Mouse (Mus musculus) heart, embryonic 15.5 days (tissue): ENCODE measurements around the gene Nav2. TPM values are rescaled to one million over a fixed set of nuclear protein-coding genes. Genes with fewer than 3 reads are reported as not detected.
A peak's percentile ranks its signal among the peaks of the same experiment; 100 is the strongest.

Experiments used
- ATAC-seq: fragments of 200-750 bp; cut with Nextera tagmentation; replicated peaks from 2 replicates; pipeline ENCODE4 v1.8.0; 2017; ENCODE audit warnings: low read depth, moderate TSS enrichment; ENCODE audit not compliant: insufficient number of reproducible peaks, insufficient read depth, low FRiP score
- H3K27ac ChIP-seq: fragments of 300-500 bp; sonication (generic); 2 replicates; pipeline ENCODE4 v1.5.1; 2015; ENCODE audit warnings: mild to moderate bottlenecking, inconsistent platforms
- H3K27me3 ChIP-seq: fragments of 300-500 bp; sonication (generic); 2 replicates; pipeline ENCODE4 v1.6.1; 2015; ENCODE audit warnings: inconsistent platforms
- H3K36me3 ChIP-seq: fragments of 300-500 bp; sonication (generic); 2 replicates; pipeline ENCODE4 v1.6.1; 2015; ENCODE audit warnings: mild to moderate bottlenecking, inconsistent platforms
- H3K4me1 ChIP-seq: fragments of 300-500 bp; sonication (generic); replicated peaks from 2 replicates; pipeline ENCODE4 v1.6.1; 2015; ENCODE audit warnings: inconsistent platforms
- H3K4me2 ChIP-seq: fragments of 300-500 bp; sonication (generic); 2 replicates; pipeline ENCODE4 v1.6.1; 2015; ENCODE audit warnings: inconsistent platforms, mild to moderate bottlenecking, moderate library complexity
- H3K4me3 ChIP-seq: fragments of 300-500 bp; sonication (generic); 2 replicates; pipeline ENCODE4 v1.5.1; 2015; ENCODE audit warnings: mild to moderate bottlenecking, inconsistent platforms
- H3K9ac ChIP-seq: fragments of 300-500 bp; sonication (generic); 2 replicates; pipeline ENCODE4 v1.6.1; 2015; ENCODE audit warnings: mild to moderate bottlenecking, inconsistent platforms
- H3K9me3 ChIP-seq: fragments of 300-500 bp; sonication (generic); replicated peaks from 2 replicates; pipeline ENCODE4 v1.6.1; 2016; ENCODE audit warnings: inconsistent platforms
- WGBS: fragments of 180-500 bp; shearing (Covaris S2); methylation state at CpG from one replicate; pipeline ENCODE4 v1.1.7; 2015; ENCODE audit warnings: mixed read lengths; 5-methylcytosine and 5-hydroxymethylcytosine counted together
- polyA plus RNA-seq: library from polyadenylated mRNA; unstranded; fragments of >200 nt; fragmentation: Nextera tagmentation; extraction: Ambion mirVana; gene quantifications from 2 replicates; pipeline ENCODE4 v1.2.1, GENCODE M21; 2015

Gene Nav2
- polyA plus RNA-seq, 1 experiment from 2014 or later: 30.7 TPM

DNA sequence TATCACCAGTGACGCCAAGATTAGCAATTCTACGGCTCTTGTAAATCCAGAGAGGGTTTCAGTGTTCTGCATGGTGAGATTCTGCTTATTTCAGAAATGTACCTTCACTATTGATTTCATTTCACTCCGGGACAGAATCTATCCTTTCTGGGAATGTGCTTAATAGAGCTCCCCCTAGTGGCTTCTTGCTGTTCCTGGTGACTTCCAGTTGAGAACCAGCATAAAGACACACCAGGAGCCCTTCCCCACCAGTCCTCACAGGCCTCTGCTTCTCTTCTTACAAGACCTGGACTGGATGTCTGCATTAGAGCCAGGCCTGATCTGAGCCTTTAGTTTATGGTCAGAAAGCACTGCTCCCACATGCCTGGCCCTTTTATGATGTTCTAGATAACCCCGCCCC, 32.0 kb upstream of the Nav2 start:
- Histone ChIP-seq H3K27ac (no peak overlapping the region), H3K4me2 (no peak overlapping the region), H3K9me3 (no peaks in the 10 kb centered on the region), H3K27me3 (no peaks in the 10 kb centered on the region), H3K4me3 (no peak overlapping the region), H3K36me3 (peaks cover 59% of the 10 kb centered on the region), H3K4me1 (peaks cover 17% of the 10 kb centered on the region), H3K9ac (no peak overlapping the region)
- 64% methylated on average over 4 of the region's 4 CpGs for WGBS
- ATAC-seq: no peak

DNA sequence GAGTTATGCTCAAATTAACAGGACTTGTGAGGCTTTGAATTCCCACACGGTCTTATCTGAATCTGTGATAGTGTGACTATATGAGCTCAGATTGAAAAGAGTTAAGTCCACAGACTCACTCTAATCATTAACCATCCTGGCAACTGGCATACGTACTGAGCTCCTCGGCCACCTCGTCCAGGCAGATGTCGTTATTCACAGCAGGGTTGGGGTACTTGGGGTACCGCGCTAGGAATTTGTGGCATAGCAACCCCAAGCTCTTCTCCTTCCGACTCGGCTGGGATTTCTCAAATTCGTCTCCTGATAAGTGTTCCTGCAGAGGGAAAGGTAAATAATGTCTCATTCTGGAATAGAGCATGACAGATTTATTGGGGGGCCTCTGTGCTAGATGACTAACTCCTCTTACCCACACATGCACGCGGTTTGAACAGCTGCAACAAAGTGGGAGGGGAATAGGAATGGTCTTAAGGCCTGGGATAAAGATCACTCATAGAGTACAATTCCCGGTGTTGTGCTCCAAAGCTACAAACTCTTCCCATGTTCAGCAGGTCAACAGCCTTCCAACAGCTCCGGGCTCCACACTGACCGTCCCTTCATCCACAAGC, 30.6 kb upstream of the Nav2 start:
- Histone ChIP-seq H3K36me3 (peaks cover 46% of the 10 kb centered on the region), H3K9me3 (no peaks in the 10 kb centered on the region), H3K4me3 (no peak overlapping the region), H3K4me2 (no peak overlapping the region), H3K9ac (no peak overlapping the region), H3K4me1 (peaks cover 26% of the 10 kb centered on the region), H3K27ac (no peak overlapping the region), H3K27me3 (no peaks in the 10 kb centered on the region)
- 78% methylated on average over 15 of the region's 15 CpGs for WGBS
- ATAC-seq: no peak

DNA sequence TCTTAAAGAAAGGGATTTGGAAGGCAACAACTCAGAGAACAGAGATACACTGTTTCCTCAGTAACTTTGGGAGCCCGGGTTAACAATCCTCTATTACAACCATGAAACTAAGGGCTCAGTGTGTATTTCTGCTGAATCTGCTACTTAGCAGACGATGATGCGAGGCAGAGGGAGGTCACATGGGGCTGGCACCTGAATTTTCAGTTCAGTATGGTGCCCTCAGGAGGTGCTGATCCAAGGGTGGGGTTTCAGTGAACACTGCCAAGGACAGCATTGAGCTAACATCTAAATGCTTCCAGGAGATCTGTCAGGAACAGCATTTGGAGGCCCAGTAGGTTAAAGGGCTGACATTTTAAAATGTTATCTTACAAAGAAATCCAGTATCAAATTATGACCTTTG, 28.9 kb upstream of the Nav2 start:
- Histone ChIP-seq H3K9me3 (no peaks in the 10 kb centered on the region), H3K36me3 (peaks cover 29% of the 10 kb centered on the region), H3K27ac (no peak overlapping the region), H3K9ac (peak overlapping the region; percentile 39), H3K4me3 (peak overlapping the region; percentile 36), H3K27me3 (no peaks in the 10 kb centered on the region), H3K4me1 (peaks cover 26% of the 10 kb centered on the region), H3K4me2 (peak overlapping the region; percentile 59)
- ATAC-seq: no peak
- WGBS: 57% methylated on average over 3 of the region's 3 CpGs

DNA sequence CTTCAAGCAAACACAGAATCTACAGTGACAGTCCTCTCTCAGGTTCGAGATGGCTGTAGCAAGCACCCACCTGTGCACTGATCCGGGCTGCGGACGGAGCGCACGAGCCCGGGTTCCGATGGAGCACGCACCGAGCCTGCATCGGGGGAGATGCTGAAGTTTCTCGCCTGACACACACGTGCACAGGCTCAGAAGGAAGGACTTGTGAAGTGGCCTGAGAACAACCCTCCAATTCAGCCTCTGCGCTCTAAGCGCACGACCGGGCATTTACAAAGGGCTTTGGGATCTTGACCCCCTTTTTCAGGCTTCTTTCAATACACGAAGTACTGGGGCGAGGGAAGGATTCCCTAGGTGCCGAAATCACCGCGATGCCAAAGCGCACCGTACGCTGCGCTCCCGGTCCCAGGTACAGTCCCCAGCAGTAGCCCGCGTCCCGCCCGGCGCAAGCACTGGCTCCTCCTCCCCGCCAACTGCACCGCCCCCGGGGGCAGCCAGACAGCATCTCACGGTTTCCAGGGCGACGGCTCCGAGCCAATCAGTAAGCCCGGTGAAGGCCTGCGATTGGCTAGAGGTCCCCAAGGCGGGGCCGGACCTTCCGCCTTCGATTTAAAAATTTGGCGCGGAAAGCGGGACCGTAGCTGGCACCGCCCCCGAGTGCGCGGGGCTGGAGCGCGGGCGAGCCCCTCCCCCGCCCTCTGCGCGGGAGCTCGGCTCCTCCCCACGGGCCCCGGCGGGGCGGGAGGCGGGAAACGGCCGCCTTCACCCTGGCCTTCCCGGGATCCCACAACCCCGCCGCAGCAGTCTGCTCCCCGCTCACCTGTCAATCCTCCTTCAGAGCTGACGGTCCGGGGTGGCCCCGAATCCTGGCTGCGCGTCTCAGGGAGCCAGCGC, 27.7 kb upstream of the Nav2 start:
- Histone ChIP-seq H3K9me3 (no peaks in the 10 kb centered on the region), H3K27me3 (no peaks in the 10 kb centered on the region), H3K4me1 (peaks cover 26% of the 10 kb centered on the region), H3K9ac (peak overlapping the region; percentile 90), H3K36me3 (peaks cover 18% of the 10 kb centered on the region; the same call in 1 of the 2 replicates), H3K4me3 (peak overlapping the region; percentile 97), H3K27ac (peak overlapping the region; percentile 88), H3K4me2 (peak overlapping the region; percentile 94)
- whole genome bisulfite sequencing: under 1% methylated on average over 76 of the region's 77 CpGs
- peak; percentile 97 for ATAC-seq

DNA sequence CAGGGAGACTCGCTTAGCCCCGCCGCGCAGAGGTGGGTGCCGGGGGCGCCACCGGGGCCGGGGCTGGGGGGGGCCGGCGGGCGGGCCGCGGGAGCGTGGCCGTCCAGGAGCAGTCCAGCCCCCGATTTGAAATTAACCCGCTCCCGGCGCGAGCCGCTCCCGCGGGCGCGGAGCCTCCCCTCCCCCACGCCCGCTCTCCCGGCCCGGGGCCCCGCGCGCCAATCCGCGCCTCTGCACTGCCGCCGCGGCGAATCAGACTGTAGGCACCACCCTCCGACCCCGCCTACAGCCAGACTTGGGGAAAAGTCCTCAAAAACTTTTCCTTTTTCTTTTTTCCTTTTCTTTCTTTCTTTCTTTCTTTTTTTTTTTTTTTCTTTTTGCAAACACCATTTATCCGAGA, 27.0 kb upstream of the Nav2 start, which contains the start of gene E2f8:
TSS of gene E2f8 (minus strand) at position 111 of the 400 bp plus-strand sequence.
- 0% methylated on average over 22 of the region's 41 CpGs for WGBS
- H3K4me3 ChIP-seq: peak within 1 kb of the TSS; percentile 97
- peak within 1 kb of the TSS; percentile 94 for H3K4me2 ChIP-seq

DNA sequence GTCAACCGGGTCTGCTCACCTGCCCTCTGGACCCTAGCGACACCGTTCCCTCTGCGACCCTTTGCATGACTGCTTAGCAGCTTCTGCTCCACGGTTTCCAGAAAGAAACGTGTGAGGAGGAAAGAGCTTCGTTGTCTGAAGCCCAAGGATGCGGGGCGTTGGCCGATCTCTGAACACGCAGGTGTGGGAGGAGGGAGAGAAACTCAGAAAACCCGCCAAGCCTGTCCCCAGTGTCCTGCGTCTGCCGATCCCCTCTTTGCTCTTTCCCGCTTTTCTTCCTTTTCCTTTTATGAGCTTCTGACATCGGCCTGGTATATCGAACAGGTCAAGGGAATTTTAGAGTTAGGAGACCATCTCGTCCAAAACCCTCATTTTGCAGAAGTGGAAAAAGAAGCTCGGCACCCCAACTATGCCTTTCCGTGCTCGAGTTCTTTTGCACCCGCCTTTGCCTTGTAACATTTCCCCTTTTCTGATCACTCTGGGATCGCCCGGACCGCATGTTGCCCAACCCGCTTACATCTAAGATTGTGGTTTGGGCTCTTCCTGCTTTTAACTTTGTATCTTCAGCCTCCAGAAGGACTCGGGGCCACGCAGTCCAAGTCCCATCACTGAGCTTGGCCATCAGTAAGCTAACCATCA, 26.4 kb upstream of the Nav2 start:
- peak overlapping the region; percentile 97 for H3K4me3 ChIP-seq
- H3K9ac ChIP-seq: peak overlapping the region; percentile 90
- peaks cover 13% of the 10 kb centered on the region; the same call in 1 of the 2 replicates for H3K36me3 ChIP-seq
- 1% methylated on average over 28 of the region's 28 CpGs for WGBS
- peak overlapping the region; percentile 94 for H3K4me2 ChIP-seq
- H3K9me3 ChIP-seq: no peaks in the 10 kb centered on the region
- no peaks in the 10 kb centered on the region for H3K27me3 ChIP-seq
- no peak for ATAC-seq
- H3K27ac ChIP-seq: 0 out of 2 replicates have a peak overlapping the region, but pooled peaks have one; percentile 38
- peaks cover 26% of the 10 kb centered on the region for H3K4me1 ChIP-seq

More for the DNA sequence above, 27.0 kb upstream of the Nav2 start, which contains the start of gene E2f8:
- Histone ChIP-seq H3K27ac (peak within 1 kb of the TSS; percentile 88), H3K36me3 (peaks cover 15% of the 10 kb centered on the region; the same call in 1 of the 2 replicates), H3K9ac (peak within 1 kb of the TSS; percentile 90), H3K9me3 (no peaks in the 10 kb centered on the region), H3K27me3 (no peaks in the 10 kb centered on the region), H3K4me1 (peaks cover 26% of the 10 kb centered on the region)
- ATAC-seq: peak; percentile 84

DNA sequence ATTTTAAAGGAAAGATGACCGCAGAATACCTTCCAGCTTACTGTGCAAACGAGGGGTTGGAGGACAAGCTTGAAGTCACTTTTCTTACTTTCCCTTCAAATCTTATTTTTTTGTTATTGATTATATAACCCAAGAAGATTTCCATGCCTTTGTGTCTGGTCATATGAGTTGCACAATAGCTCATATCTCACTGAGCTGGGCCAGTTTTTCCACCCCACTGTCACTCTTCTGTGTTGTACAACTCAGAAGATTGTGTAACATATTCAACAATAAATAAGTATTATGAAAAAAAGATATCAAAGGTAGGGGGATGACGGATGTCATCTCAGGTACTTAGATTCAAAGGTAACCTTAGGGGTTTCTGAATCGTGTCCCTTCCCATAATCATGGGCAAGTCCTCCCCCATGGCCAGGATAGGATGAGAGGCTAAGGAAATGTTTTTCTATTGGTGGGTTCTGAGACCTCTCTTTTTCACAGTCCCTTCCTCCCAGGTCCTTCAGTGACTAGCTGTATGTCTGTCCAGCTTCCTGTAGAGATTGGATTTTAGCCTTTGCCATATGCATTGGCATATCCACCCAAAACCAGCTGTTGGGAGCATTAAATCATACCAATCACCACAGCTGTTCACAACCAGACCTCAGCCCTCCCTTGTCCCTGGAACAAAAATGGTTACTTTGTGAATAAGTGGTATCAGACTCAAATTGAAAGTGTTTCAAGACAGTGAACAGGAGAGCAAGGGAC, 24.8 kb upstream of the Nav2 start:
- Histone ChIP-seq H3K9me3 (no peaks in the 10 kb centered on the region), H3K4me2 (no peak overlapping the region), H3K36me3 (no peaks in the 10 kb centered on the region), H3K4me3 (no peak overlapping the region), H3K9ac (no peak overlapping the region), H3K27me3 (no peaks in the 10 kb centered on the region), H3K27ac (no peak overlapping the region), H3K4me1 (peaks cover 30% of the 10 kb centered on the region)
- 86% methylated on average over 4 of the region's 4 CpGs for WGBS
- ATAC-seq: no peak

DNA sequence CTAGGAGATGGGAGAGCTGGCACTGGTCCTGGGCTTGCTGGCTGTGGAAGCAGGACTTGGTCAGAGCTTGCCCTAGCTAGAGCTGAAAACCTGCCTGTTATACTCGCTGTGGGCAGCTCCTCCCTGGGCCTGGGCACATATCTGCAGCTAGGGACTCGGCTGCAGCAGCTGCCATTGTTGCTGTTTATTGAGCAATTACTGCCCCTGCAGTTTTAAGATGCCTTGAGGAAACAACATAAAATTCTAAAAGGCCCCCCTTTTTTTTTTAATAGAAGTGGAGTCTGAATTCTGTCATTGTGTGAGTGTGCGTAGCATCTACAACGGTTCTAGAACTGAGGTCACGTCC, 24.3 kb upstream of the Nav2 start:
- WGBS: 53% methylated on average over 5 of the region's 5 CpGs
- no peaks in the 10 kb centered on the region for H3K27me3 ChIP-seq
- no peaks in the 10 kb centered on the region for H3K9me3 ChIP-seq
- no peak overlapping the region for H3K27ac ChIP-seq
- no peak overlapping the region for H3K4me3 ChIP-seq
- no peak overlapping the region for H3K4me2 ChIP-seq
- H3K9ac ChIP-seq: no peak overlapping the region
- H3K36me3 ChIP-seq: no peaks in the 10 kb centered on the region
- peaks cover 28% of the 10 kb centered on the region for H3K4me1 ChIP-seq
- ATAC-seq: no peak

DNA sequence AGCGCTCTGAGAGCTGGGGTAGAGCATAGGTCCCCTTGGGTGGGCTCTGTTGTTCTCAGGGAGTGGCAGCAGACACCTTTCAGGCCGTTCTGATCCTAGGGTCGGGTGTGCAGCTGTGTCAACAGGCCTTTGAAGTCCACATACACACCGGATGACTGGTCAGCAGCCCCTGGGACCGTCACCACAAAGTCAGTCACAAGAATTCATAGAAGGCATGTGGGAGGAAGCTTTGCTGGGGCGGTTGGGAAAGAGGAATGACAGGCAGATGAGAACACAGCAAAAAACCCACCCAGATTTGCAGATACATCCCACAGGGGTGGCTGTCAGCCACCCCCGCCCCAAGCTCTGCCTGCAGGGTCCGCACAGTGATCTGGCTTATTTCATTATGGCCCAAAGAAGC, 20.5 kb upstream of the Nav2 start:
- 31% methylated on average over 8 of the region's 8 CpGs for WGBS
- no peak overlapping the region for H3K9ac ChIP-seq
- no peaks in the 10 kb centered on the region for H3K9me3 ChIP-seq
- H3K27me3 ChIP-seq: no peaks in the 10 kb centered on the region
- H3K4me1 ChIP-seq: peaks cover 10% of the 10 kb centered on the region
- H3K4me2 ChIP-seq: no peak overlapping the region
- no peak overlapping the region for H3K27ac ChIP-seq
- H3K4me3 ChIP-seq: no peak overlapping the region
- no peak for ATAC-seq
- no peaks in the 10 kb centered on the region for H3K36me3 ChIP-seq

DNA sequence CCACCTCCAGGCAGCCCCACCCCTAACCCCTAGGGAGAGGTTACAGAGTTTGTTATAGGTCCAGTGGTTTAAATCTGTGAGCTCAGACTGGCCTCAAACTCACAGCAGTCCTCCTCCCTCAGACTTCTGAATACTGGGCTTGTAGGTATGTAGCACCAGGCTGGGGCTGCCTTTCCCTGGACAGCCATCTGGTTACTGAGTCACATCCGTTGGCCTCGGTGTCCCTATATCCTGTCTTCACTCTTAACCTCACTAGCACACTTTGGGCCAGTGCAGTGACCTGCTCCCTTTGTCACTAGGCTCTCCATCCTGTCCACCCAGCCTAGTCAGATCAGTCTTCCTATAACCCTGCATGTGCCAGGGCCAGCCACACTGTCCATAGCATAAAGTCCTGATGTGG, 19.8 kb upstream of the Nav2 start:
- WGBS: 56% methylated on average over 2 of the region's 2 CpGs
- Histone ChIP-seq H3K9me3 (no peaks in the 10 kb centered on the region), H3K9ac (no peak overlapping the region), H3K4me3 (no peak overlapping the region), H3K4me2 (no peak overlapping the region), H3K27me3 (no peaks in the 10 kb centered on the region), H3K36me3 (no peaks in the 10 kb centered on the region), H3K27ac (no peak overlapping the region), H3K4me1 (peaks cover 10% of the 10 kb centered on the region)
- ATAC-seq: no peak

DNA sequence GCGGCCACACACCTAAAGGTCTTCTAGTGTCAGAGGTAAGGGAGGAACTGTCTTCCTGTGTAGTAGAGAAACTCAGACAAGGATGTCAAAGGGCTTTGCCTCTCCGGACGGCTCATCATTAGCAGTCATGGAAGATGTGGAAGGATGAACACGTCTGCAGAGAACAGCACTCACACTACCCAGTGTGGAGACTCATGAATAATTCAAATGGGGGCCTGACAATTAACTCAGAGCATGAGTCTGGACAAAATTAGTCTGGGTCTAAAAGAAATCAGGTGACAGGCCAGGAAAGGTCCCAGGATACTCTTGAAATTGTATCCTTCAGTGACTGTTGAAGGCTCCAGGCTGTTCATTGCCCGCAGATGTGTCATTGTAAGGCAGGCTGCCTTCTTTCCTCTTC, 17.5 kb upstream of the Nav2 start:
- Histone ChIP-seq H3K27me3 (no peaks in the 10 kb centered on the region), H3K4me2 (no peak overlapping the region), H3K9ac (no peak overlapping the region), H3K4me3 (no peak overlapping the region), H3K4me1 (peaks cover 25% of the 10 kb centered on the region), H3K27ac (no peak overlapping the region), H3K36me3 (no peaks in the 10 kb centered on the region), H3K9me3 (no peaks in the 10 kb centered on the region)
- WGBS: 76% methylated on average over 5 of the region's 5 CpGs
- no peak for ATAC-seq
